Mouse (Mus musculus): ENCODE measurements around the gene Gm10428.

The Gm10428 gene

DNA sequence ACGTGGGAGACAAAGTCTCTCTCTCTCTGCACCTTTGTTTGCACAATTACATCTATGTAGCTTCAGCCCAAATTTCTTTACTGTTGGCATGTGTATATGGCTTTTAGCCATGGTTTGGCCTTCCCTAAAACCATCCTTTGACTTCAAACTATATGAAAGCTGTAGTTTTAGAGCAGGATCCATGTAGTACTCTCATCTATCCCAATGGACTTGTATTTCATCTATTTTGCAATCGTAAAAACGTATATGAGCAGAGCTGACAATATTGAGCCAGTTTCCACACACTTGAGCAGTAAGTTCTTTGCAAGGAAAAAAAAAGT, 36.7 kb downstream of the Gm10428 start:
- DNase-seq = no peak

All from cerebellum, adult 11-12 months (tissue).